Mouse (Mus musculus): ENCODE measurements at regions not wholly inside any gene's neighbourhood (a gene's known extent, or its start where the extent isn't known, plus 50 kb on each side); places are given as distances from the start of the nearest gene placed in this dataset.
A peak's percentile ranks its signal among the peaks of the same experiment; 100 is the strongest.

DNA sequence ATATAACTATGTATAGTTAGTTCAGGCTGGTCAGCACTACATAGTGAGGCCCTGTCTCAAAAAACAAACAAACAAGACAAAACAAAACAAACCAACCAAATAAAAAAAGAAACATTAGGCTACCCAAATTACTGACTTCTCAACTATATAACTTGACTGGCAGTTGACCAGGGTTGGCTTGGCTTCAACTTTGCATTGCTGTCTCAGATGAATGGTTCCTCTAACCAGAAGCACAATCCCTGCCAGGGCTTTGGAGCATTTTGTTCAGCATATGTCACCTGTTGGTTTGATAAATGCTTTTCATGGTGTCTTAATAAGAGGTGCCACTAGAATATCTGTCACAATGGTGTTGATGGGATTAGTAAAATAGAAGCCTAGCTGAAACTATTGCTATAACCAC is 217.1 kb upstream of the Eci2 start:
- Histone ChIP-seq H3K4me2 (ENCODE audit: low read depth, low read length) (no peak overlapping the region), H3K27me3 (ENCODE audit: control insufficient read depth, insufficient read depth, low read length) (no peaks in the 10 kb centered on the region), H3K27ac (ENCODE audit: low read depth) (no peak overlapping the region), H3K4me3 (ENCODE audit: low read depth, low read length) (no peak overlapping the region), H3K4me1 (ENCODE audit: control insufficient read depth, insufficient read depth) (no peaks in the 10 kb centered on the region), H3K9me3 (replicated peaks; ENCODE audit: control insufficient read depth, low read length) (no peaks in the 10 kb centered on the region), H3K36me3 (replicated peaks; ENCODE audit: control insufficient read depth, insufficient read depth, low read length) (no peaks in the 10 kb centered on the region), H3K9ac (replicated peaks; ENCODE audit: low read depth, low read length) (no peak overlapping the region)
- TF ChIP-seq EP300 (IDR thresholded peaks at IDR 0.05; ENCODE audit: low read depth) (no peak), CTCF (IDR thresholded peaks at IDR 0.05; ENCODE audit: low read depth) (no peak)
- no peak for DNase-seq (ENCODE audit: low spot score)
- no peak for ATAC-seq (ENCODE audit: insufficient read depth, low read depth)

DNA sequence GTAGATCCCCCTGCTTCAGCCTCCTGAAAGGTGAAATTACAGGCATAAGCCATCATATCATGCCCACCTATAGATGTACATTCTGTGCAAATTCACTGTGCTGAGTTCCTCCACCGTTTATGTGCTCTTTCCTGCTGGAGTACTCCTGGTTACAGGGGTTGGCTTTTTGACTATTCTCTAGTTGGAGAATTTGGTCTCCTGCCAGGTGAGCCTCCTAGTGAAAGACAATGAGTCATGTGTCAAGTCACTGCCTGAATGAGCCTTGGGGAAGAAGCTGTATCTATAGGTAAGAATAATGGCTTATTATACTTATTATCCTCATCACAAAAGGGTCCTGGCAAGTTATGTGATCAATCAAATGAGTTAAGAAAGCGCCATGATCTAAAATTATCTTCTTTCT is 230.5 kb upstream of the Eci2 start:
- Histone ChIP-seq H3K4me3 (ENCODE audit: low read depth, low read length) (no peak overlapping the region), H3K4me1 (ENCODE audit: control insufficient read depth, insufficient read depth) (no peaks in the 10 kb centered on the region), H3K9ac (replicated peaks; ENCODE audit: low read depth, low read length) (no peak overlapping the region), H3K9me3 (replicated peaks; ENCODE audit: control insufficient read depth, low read length) (no peaks in the 10 kb centered on the region; the same call in 1 of the 2 replicates), H3K27me3 (ENCODE audit: control insufficient read depth, insufficient read depth, low read length) (no peaks in the 10 kb centered on the region), H3K4me2 (ENCODE audit: low read depth, low read length) (no peak overlapping the region), H3K27ac (ENCODE audit: low read depth) (no peak overlapping the region), H3K36me3 (replicated peaks; ENCODE audit: control insufficient read depth, insufficient read depth, low read length) (no peaks in the 10 kb centered on the region)
- TF ChIP-seq EP300 (IDR thresholded peaks at IDR 0.05; ENCODE audit: low read depth): no peak
- no peak for TF ChIP-seq CTCF (IDR thresholded peaks at IDR 0.05; ENCODE audit: low read depth)
- WGBS: 57% methylated on average over 2 of the region's 2 CpGs
- DNase-seq (ENCODE audit: low spot score) (no peak), ATAC-seq (ENCODE audit: insufficient read depth, low read depth) (no peak)

- no peak for TF ChIP-seq CTCF (IDR thresholded peaks at IDR 0.05; ENCODE audit: low read depth)
- TF ChIP-seq EP300 (IDR thresholded peaks at IDR 0.05; ENCODE audit: low read depth): no peak
- H3K4me3 ChIP-seq (ENCODE audit: low read depth, low read length): no peak overlapping the region
- no peak overlapping the region for H3K9ac ChIP-seq (replicated peaks; ENCODE audit: low read depth, low read length)
- no peaks in the 10 kb centered on the region for H3K27me3 ChIP-seq (ENCODE audit: control insufficient read depth, insufficient read depth, low read length)
- ATAC-seq (ENCODE audit: insufficient read depth, low read depth) (no peak), DNase-seq (ENCODE audit: low spot score) (no peak)
- H3K36me3 ChIP-seq (replicated peaks; ENCODE audit: control insufficient read depth, insufficient read depth, low read length): no peaks in the 10 kb centered on the region
- H3K27ac ChIP-seq (ENCODE audit: low read depth): no peak overlapping the region
- H3K4me2 ChIP-seq (ENCODE audit: low read depth, low read length): no peak overlapping the region
- 84% methylated on average over 1 of the region's 1 CpGs for WGBS
- no peaks in the 10 kb centered on the region for H3K4me1 ChIP-seq (ENCODE audit: control insufficient read depth, insufficient read depth)
- no peaks in the 10 kb centered on the region for H3K9me3 ChIP-seq (replicated peaks; ENCODE audit: control insufficient read depth, low read length)
Measured at GRCm38 (mm10) chr13:35258720-35259119, 231.8 kb upstream of the Eci2 start.

DNA sequence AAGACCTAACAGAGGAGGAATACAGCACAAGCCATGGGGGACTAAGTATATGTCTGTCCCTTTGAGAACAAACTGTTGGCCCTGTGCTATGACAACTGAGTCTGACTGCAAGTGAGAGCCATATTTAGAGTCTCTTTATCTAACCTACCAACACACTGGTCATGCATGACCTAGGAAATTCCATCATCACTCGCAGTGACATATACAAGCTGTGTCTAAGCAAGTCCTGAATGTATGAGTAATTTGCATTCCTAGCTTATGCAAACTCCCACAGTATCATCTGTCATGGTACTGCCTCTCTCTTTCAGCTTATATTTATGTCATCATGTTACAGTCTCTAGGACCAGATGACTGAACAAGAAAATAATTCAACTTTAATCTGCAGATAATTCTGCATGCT is 257.1 kb upstream of the Eci2 start:
- Histone ChIP-seq H3K36me3 (replicated peaks; ENCODE audit: control insufficient read depth, insufficient read depth, low read length) (no peaks in the 10 kb centered on the region), H3K4me1 (ENCODE audit: control insufficient read depth, insufficient read depth) (peaks cover 5% of the 10 kb centered on the region; the same call in 1 of the 2 replicates), H3K9ac (replicated peaks; ENCODE audit: low read depth, low read length) (no peak overlapping the region), H3K4me2 (ENCODE audit: low read depth, low read length) (no peak overlapping the region), H3K9me3 (replicated peaks; ENCODE audit: control insufficient read depth, low read length) (no peaks in the 10 kb centered on the region), H3K4me3 (ENCODE audit: low read depth, low read length) (no peak overlapping the region), H3K27ac (ENCODE audit: low read depth) (no peak overlapping the region), H3K27me3 (ENCODE audit: control insufficient read depth, insufficient read depth, low read length) (no peaks in the 10 kb centered on the region)
- 18% methylated on average over 1 of the region's 1 CpGs for WGBS
- no peak for TF ChIP-seq EP300 (IDR thresholded peaks at IDR 0.05; ENCODE audit: low read depth)
- TF ChIP-seq CTCF (IDR thresholded peaks at IDR 0.05; ENCODE audit: low read depth): no peak
- DNase-seq (ENCODE audit: low spot score) (peak; percentile 27), ATAC-seq (ENCODE audit: insufficient read depth, low read depth) (peak; percentile 74)

DNA sequence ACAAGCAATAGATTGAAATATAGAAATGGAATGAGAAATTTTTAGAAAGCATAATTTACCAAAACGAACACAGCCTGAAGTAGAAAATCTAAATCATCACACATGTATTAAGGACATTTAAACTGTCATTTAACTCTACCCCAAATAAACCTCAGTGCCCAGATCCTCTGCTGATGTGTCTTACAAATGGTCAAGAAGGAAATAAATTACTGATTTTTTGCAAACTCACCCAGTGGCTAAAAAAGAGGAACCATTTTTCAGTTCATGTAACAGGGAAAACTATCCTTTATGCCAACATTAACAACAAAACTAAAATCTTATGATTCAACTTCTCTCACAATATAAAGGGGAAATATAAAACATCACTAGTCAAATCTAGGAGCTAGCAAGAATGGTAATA is 275.2 kb upstream of the Eci2 start:
- Histone ChIP-seq H3K4me2 (ENCODE audit: low read depth, low read length) (no peak overlapping the region), H3K27me3 (ENCODE audit: control insufficient read depth, insufficient read depth, low read length) (no peaks in the 10 kb centered on the region), H3K27ac (ENCODE audit: low read depth) (no peak overlapping the region), H3K4me3 (ENCODE audit: low read depth, low read length) (no peak overlapping the region), H3K36me3 (replicated peaks; ENCODE audit: control insufficient read depth, insufficient read depth, low read length) (no peaks in the 10 kb centered on the region), H3K9me3 (replicated peaks; ENCODE audit: control insufficient read depth, low read length) (no peaks in the 10 kb centered on the region), H3K9ac (replicated peaks; ENCODE audit: low read depth, low read length) (no peak overlapping the region), H3K4me1 (ENCODE audit: control insufficient read depth, insufficient read depth) (no peaks in the 10 kb centered on the region)
- ATAC-seq (ENCODE audit: insufficient read depth, low read depth): no peak
- no peak for DNase-seq (ENCODE audit: low spot score)
- no peak for TF ChIP-seq EP300 (IDR thresholded peaks at IDR 0.05; ENCODE audit: low read depth)
- no peak for TF ChIP-seq CTCF (IDR thresholded peaks at IDR 0.05; ENCODE audit: low read depth)
- WGBS: 55% methylated on average over 1 of the region's 1 CpGs

- H3K4me1 ChIP-seq (ENCODE audit: control insufficient read depth, insufficient read depth): no peaks in the 10 kb centered on the region
- H3K27ac ChIP-seq (ENCODE audit: low read depth): no peak overlapping the region
- no peak overlapping the region for H3K4me3 ChIP-seq (ENCODE audit: low read depth, low read length)
- H3K27me3 ChIP-seq (ENCODE audit: control insufficient read depth, insufficient read depth, low read length): no peaks in the 10 kb centered on the region
- 93% methylated on average over 1 of the region's 1 CpGs for WGBS
- no peak for TF ChIP-seq EP300 (IDR thresholded peaks at IDR 0.05; ENCODE audit: low read depth)
- TF ChIP-seq CTCF (IDR thresholded peaks at IDR 0.05; ENCODE audit: low read depth): no peak
- no peaks in the 10 kb centered on the region for H3K9me3 ChIP-seq (replicated peaks; ENCODE audit: control insufficient read depth, low read length)
- no peak for ATAC-seq (ENCODE audit: insufficient read depth, low read depth)
- no peak for DNase-seq (ENCODE audit: low spot score)
- H3K9ac ChIP-seq (replicated peaks; ENCODE audit: low read depth, low read length): no peak overlapping the region
- no peak overlapping the region for H3K4me2 ChIP-seq (ENCODE audit: low read depth, low read length)
- H3K36me3 ChIP-seq (replicated peaks; ENCODE audit: control insufficient read depth, insufficient read depth, low read length): no peaks in the 10 kb centered on the region
Measured at GRCm38 (mm10) chr13:35316772-35317171, 289.9 kb upstream of the Eci2 start.

Measured in heart, postnatal 0 days (tissue).